ENCODE assay signal across 15 mouse cellular contexts in genomic region chr12:110994666-110995065, GRCm38 (mm10).
"Had no signal": no experiment of that assay in that cellular context is flagged by ENCODE, and none has a peak within 500 bp of the region (broad histone marks: within the 10 kb centered on the region; RNA-seq: fewer than 3 reads in every experiment).

No protein-coding gene starts in this region.

- H3K36me3 ChIP-seq: intestine, embryonic 15.5 days; limb, embryonic 10.5 days; limb, embryonic 13.5 days; liver, embryonic 13.5 days; lung, embryonic 15.5 days had no signal

- H3K27ac ChIP-seq: intestine, embryonic 15.5 days; layer of hippocampus, adult 2 months; limb, embryonic 10.5 days; limb, embryonic 13.5 days; liver, embryonic 13.5 days; lung, embryonic 15.5 days; stomach, postnatal 0 days had no signal

- H3K9ac ChIP-seq: intestine, embryonic 15.5 days; limb, embryonic 13.5 days; liver, embryonic 13.5 days; lung, embryonic 15.5 days had no signal

- DNase-seq: kidney, adult 11 months; kidney, adult 8-10 months; kidney, postnatal 25 days; layer of hippocampus, adult 9-11 months; liver; liver, embryonic 13.5 days; lung, postnatal 14 days; midbrain, embryonic 14.5 days; thymus, adult 18-20 months had no signal

- H3K9me3 ChIP-seq: intestine, embryonic 15.5 days; limb, embryonic 10.5 days; lung, embryonic 15.5 days had no signal

- H3K4me3 ChIP-seq: intestine, embryonic 15.5 days; layer of hippocampus, adult 2 months; limb, embryonic 10.5 days; limb, embryonic 13.5 days; liver, embryonic 13.5 days; lung, embryonic 15.5 days had no signal
